Mouse (Mus musculus) cerebellum, adult 2 months (tissue): ENCODE results near the gene Rhd.

Experiments
- CTCF ChIP-seq: fragments of 200-500 bp; IDR thresholded peaks from 2 replicates; pipeline ENCODE4 v1.5.1; 2011; ENCODE audit warnings: low read depth, mild to moderate bottlenecking, control low read depth, low read length, moderate library complexity, borderline replicate concordance; ENCODE audit not compliant: insufficient read depth
- POLR2A ChIP-seq: fragments of 200-500 bp; IDR thresholded peaks from 2 replicates; pipeline ENCODE4 v1.6.1; 2011; ENCODE audit warnings: low read length, control low read depth, borderline replicate concordance; ENCODE audit not compliant: insufficient read depth

DNA sequence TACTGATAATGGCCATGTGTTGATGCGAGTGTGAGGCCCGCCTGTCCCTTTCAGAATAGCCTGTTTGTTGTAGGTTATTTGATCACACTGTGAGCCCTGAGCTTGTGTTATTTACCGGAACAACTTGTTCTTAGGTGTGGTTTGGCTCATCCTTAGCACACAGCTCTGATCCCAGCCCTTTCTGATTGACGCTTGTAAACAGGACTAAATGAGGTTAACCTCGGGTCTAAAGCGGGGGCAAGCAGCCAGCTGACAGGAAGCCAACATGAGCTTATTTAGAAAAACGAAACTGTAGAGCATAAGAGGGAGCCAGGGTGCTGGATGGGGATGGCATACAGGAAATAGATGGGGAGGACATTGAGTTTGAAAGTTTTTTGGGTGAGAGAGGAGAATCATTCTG, 54.0 kb downstream of the Rhd start:
- TF ChIP-seq CTCF (no peak), POLR2A (no peak)
